Mouse (Mus musculus) neural tube, embryonic 15.5 days (tissue): ENCODE data around the gene Slco1a1. TPM values are rescaled to one million over a fixed set of nuclear protein-coding genes. Genes with fewer than 3 reads are reported as not detected.
"Not testable (repeated sequence)": the region's sequence is repeated elsewhere in the genome, so short reads cannot be mapped to it uniquely, and the experiment has no call there.

Source experiments
- ATAC-seq: fragments of 200-750 bp; cut with Nextera tagmentation; 2 replicates; pipeline ENCODE4 v1.8.0; 2017; ENCODE audit warnings: mild to moderate bottlenecking, moderate TSS enrichment, moderate library complexity; ENCODE audit not compliant: low FRiP score
- H3K27ac ChIP-seq: fragments of 300-500 bp; sonication (generic); replicated peaks from 2 replicates; pipeline ENCODE4 v1.5.1; 2015; ENCODE audit warnings: mild to moderate bottlenecking, inconsistent platforms
- H3K27me3 ChIP-seq: fragments of 300-500 bp; sonication (generic); replicated peaks from 2 replicates; pipeline ENCODE4 v1.6.1; 2015; ENCODE audit warnings: inconsistent platforms
- H3K36me3 ChIP-seq: fragments of 300-500 bp; sonication (generic); 2 replicates; pipeline ENCODE4 v1.6.1; 2015; ENCODE audit warnings: inconsistent platforms
- H3K4me1 ChIP-seq: fragments of 300-500 bp; sonication (generic); 2 replicates; pipeline ENCODE4 v1.6.1; 2015; ENCODE audit warnings: inconsistent platforms
- H3K4me2 ChIP-seq: fragments of 300-500 bp; sonication (generic); 2 replicates; pipeline ENCODE4 v1.6.1; 2015; ENCODE audit warnings: inconsistent platforms, mild to moderate bottlenecking, moderate library complexity
- H3K4me3 ChIP-seq: fragments of 300-500 bp; sonication (generic); replicated peaks from 2 replicates; pipeline ENCODE4 v1.5.1; 2015; ENCODE audit warnings: mild to moderate bottlenecking, inconsistent platforms
- H3K9ac ChIP-seq: fragments of 300-500 bp; sonication (generic); replicated peaks from 2 replicates; pipeline ENCODE4 v1.6.1; 2015; ENCODE audit warnings: mild to moderate bottlenecking, inconsistent platforms
- H3K9me3 ChIP-seq: fragments of 300-500 bp; sonication (generic); replicated peaks from 2 replicates; pipeline ENCODE4 v1.6.1; 2016; ENCODE audit warnings: inconsistent platforms
- WGBS: fragments of 180-500 bp; shearing (Covaris S2); methylation state at CpG from one replicate; pipeline ENCODE4 v1.1.7; 2015; ENCODE audit warnings: mixed read lengths; 5-methylcytosine and 5-hydroxymethylcytosine counted together
- polyA plus RNA-seq: library from polyadenylated mRNA; unstranded; fragments of >200 nt; fragmentation: Nextera tagmentation; extraction: Ambion mirVana; gene quantifications from 2 replicates; pipeline ENCODE4 v1.2.1, GENCODE M21; 2015

Gene Slco1a1
- not detected in 2 replicates for polyA plus RNA-seq

DNA sequence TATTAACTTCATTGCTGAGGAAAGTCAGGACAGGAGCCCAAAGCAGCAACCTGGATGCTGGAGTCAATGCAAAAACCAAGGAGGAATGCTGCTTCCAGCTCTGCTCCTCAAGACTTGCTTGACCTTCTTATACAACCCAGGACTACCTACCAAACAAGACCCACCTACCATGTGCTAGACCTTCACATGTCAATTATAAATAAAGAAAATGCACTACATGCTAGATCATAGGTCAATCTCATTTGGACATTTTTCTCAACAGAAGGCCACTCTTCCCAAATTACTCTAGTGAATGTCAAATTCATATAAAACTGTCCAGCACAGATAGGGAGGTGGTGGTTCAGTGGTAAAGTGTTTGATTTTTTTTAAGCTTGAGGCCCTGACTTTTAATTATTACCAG, at the start of gene Slco1a1:
Slco1a1 (minus strand) TSS at position 101 of the 400 bp plus-strand sequence.
- Histone ChIP-seq H3K4me2 (no peak within 1 kb of the TSS), H3K9ac (no peak within 1 kb of the TSS), H3K4me3 (no peak within 1 kb of the TSS), H3K4me1 (no peaks in the 10 kb centered on the region), H3K36me3 (no peaks in the 10 kb centered on the region), H3K9me3 (no peaks in the 10 kb centered on the region), H3K27ac (no peak within 1 kb of the TSS), H3K27me3 (no peaks in the 10 kb centered on the region)
- ATAC-seq = no peak

DNA sequence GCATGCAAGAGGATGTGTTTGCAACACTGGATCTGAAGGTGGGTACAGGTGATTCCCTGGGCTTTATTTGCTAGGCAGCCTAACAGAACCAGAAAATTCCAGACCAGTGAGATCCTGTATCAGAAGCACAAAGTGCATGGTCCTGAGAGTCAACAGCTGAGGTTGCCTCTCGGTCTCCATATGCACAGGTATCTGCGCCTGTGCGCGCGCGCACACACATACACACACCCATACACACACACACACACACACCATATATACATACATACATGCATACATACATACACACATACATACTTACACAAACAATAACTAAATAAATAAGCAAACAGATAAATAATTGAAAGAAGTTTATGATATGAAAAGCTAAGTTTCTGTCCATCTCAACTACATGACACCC, 40.0 kb upstream of the Slco1a1 start:
- Histone ChIP-seq H3K9me3 (no peaks in the 10 kb centered on the region), H3K4me3 (no peak overlapping the region), H3K9ac (no peak overlapping the region), H3K36me3 (no peaks in the 10 kb centered on the region), H3K4me2 (no peak overlapping the region), H3K4me1 (no peaks in the 10 kb centered on the region), H3K27me3 (no peaks in the 10 kb centered on the region), H3K27ac (no peak overlapping the region)
- no peak for ATAC-seq
- 95% methylated on average over 6 of the region's 6 CpGs for WGBS

DNA sequence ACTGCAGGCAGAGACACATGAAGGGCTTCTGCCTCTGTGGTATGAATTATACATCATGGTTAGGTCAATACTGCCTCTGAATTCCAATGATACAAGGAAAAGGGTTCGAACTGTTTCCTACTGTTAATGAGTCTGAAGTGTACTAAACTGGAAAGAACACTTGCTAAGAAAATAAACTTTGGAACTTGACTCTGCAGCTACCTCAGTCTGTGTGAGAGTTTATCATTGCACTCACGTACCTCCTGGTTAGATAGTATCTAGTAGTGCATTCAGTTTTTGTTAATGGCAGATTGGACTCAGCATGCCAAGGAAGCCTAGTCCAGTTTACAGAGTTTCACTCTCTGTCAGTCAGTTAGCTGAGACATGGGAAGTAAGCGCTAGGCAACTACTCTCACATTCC, 37.9 kb upstream of the Slco1a1 start:
- Histone ChIP-seq H3K4me1 (no peaks in the 10 kb centered on the region), H3K36me3 (no peaks in the 10 kb centered on the region), H3K27ac (no peak overlapping the region), H3K9ac (no peak overlapping the region), H3K4me3 (no peak overlapping the region), H3K27me3 (no peaks in the 10 kb centered on the region), H3K9me3 (no peaks in the 10 kb centered on the region), H3K4me2 (no peak overlapping the region)
- 83% methylated on average over 3 of the region's 3 CpGs for WGBS
- ATAC-seq = no peak

DNA sequence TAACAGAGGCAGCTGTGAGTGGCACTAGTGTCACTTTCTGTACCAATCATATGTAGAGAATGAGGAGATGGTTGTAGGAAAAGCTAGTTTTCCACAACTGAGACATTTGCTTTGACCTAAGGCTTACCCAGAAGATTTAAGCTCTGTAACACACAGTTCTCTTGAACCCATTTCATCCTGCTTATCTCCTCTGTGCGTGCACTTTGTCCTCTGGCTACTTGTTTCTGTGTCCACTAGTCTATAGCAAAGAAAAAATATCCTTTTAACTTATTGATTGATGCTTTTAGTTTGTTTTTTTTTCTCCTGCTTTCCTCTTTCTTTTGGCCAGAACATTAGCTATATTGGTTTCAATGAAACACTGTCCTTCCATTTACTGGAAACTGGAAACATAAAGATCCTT, 15.7 kb upstream of the Slco1a1 start:
- Histone ChIP-seq H3K27me3 (no peaks in the 10 kb centered on the region), H3K4me1 (no peaks in the 10 kb centered on the region), H3K9ac (no peak overlapping the region), H3K27ac (no peak overlapping the region), H3K4me2 (no peak overlapping the region), H3K4me3 (no peak overlapping the region), H3K36me3 (no peaks in the 10 kb centered on the region), H3K9me3 (no peaks in the 10 kb centered on the region)
- WGBS = 85% methylated on average over 1 of the region's 1 CpGs
- ATAC-seq = no peak

DNA sequence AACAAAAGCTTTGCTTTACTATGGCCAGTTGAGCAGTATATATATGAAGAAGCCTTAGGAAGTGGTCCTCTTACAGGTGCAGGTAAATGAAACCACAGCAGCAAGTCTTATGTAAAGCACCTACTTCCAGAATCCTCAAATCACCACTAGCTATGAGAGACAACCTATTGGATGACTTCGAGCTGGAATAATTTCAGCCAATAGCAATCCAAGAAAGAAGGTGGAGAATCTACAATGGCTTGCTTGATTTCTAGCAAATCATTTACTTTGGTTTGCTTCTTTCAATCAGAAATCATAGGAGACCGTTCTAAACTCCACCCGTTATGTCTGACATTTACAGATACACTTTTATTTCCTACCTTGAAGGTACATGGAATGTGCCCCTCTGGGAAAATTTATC, 15.1 kb upstream of the Slco1a1 start:
- Histone ChIP-seq H3K36me3 (no peaks in the 10 kb centered on the region), H3K9ac (no peak overlapping the region), H3K9me3 (no peaks in the 10 kb centered on the region), H3K27me3 (no peaks in the 10 kb centered on the region), H3K4me2 (no peak overlapping the region), H3K4me1 (no peaks in the 10 kb centered on the region), H3K4me3 (no peak overlapping the region), H3K27ac (no peak overlapping the region)
- no peak for ATAC-seq
- 94% methylated on average over 3 of the region's 3 CpGs for WGBS

DNA sequence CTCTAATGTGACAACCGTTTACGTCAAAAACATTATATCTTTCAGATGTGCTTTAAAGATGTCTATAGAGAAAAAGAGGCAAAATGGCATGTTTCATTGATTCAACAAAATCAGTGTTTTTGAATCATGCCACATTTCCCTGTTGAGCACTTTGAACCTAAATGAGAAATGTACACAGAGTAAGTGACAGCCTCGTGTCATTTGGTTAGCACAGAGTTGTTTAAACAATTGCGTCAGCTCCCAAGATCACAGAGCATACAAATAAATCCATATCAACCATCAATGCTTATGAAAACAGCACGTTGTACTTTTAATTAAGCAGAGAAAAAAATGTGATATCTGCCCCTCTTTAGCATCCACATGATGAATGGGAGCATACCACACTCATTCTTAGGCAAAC, 13.7 kb upstream of the Slco1a1 start:
- Histone ChIP-seq H3K4me2 (no peak overlapping the region), H3K27me3 (no peaks in the 10 kb centered on the region), H3K36me3 (no peaks in the 10 kb centered on the region), H3K27ac (no peak overlapping the region), H3K9ac (no peak overlapping the region), H3K4me3 (no peak overlapping the region), H3K4me1 (no peaks in the 10 kb centered on the region), H3K9me3 (no peaks in the 10 kb centered on the region)
- WGBS = 80% methylated on average over 5 of the region's 5 CpGs
- no peak for ATAC-seq

DNA sequence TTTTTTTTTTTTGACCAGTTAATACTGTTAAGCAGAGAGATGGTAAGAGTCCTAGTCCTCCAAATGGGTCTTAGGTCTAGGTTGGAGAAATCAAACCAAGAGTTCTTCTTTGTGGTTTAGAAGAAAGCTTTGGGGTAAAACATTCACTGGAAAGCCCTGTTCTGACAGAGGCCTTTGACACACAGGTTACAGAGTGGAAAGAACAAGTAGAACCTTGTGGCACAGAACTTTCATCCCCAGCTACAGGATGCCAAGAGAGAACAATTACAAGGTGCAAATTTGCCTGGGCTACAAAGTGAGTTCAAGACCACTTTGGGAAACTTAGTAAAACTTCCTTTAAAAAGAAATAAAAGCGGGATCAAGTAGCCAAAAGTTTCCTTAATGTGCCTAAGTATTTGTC, 6.3 kb downstream of the Slco1a1 start:
- Histone ChIP-seq H3K4me1 (no peaks in the 10 kb centered on the region), H3K9ac (no peak overlapping the region), H3K27ac (no peak overlapping the region), H3K27me3 (no peaks in the 10 kb centered on the region), H3K9me3 (no peaks in the 10 kb centered on the region), H3K4me2 (no peak overlapping the region), H3K36me3 (no peaks in the 10 kb centered on the region), H3K4me3 (no peak overlapping the region)
- WGBS = 84% methylated on average over 1 of the region's 1 CpGs
- ATAC-seq = no peak

DNA sequence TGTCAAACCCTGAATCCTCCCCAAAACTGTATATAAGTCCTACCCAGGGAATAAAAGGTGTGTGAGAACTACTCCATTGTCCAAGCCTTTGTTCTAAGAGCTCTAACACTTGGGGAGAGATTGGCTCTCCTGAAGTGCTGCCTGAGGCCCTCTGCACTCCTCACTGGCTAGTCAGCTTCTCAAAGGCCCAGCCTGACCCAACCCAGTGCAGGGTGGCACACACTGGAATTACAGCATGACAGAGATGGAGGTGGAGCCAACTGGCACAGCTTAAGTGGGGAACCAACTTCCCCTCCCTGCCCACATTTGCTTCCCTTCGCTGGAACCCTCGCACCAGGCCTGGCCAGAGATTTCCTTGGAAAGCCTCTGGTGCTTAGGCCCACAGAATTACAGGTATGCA, 48.6 kb downstream of the Slco1a1 start:
- Histone ChIP-seq H3K9ac (no peak overlapping the region), H3K27me3 (no peaks in the 10 kb centered on the region), H3K9me3 (no peaks in the 10 kb centered on the region), H3K4me3 (no peak overlapping the region), H3K4me1 (no peaks in the 10 kb centered on the region), H3K36me3 (no peaks in the 10 kb centered on the region), H3K27ac (no peak overlapping the region), H3K4me2 (no peak overlapping the region)
- ATAC-seq = no peak
- WGBS = 72% methylated on average over 2 of the region's 2 CpGs

DNA sequence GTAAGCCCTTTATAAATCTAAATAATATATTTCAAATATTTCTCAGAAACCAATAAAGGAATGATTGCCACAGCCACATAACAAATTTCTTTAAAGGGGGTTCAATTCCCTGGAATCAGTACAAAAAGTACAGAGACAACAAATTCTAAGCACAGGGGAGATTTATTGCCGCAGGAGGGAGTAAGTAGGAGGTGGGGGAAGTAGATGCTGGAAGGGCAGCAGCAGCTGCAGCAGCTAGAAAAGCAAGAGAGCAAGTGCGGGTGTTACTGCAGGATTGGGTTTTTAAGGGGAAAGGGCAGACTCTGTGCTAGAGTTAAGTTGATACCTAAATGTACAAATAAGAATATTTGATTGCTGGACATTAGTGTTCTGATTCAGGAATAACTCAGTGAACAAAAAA, 57.0 kb downstream of the Slco1a1 start:
- Histone ChIP-seq H3K27me3 (no peaks in the 10 kb centered on the region), H3K4me1 (no peaks in the 10 kb centered on the region), H3K4me3 (no peak overlapping the region), H3K9ac (no peak overlapping the region), H3K27ac (no peak overlapping the region), H3K9me3 (no peaks in the 10 kb centered on the region), H3K4me2 (no peak overlapping the region), H3K36me3 (no peaks in the 10 kb centered on the region)
- no peak for ATAC-seq
- WGBS = 34% methylated on average over 2 of the region's 2 CpGs

DNA sequence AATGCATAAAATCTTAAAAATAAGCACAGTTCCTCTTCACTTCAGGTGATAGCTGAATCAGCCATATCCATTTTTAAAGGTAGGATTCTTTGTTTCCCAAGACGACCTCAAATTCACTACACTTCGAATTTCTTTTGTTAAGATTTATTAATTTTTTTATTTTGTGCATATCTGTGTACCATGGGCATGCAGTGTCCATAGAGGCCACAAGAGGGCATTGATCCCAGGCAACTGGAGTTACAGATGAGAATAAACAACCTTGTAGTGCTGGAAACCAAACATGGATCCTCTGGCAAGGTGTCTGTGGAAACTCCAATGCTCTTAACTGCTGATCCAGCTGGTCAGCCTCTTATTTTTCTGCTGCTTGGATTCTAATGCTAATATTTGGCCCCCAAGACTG, 58.5 kb downstream of the Slco1a1 start:
- no peak overlapping the region for H3K27ac ChIP-seq

DNA sequence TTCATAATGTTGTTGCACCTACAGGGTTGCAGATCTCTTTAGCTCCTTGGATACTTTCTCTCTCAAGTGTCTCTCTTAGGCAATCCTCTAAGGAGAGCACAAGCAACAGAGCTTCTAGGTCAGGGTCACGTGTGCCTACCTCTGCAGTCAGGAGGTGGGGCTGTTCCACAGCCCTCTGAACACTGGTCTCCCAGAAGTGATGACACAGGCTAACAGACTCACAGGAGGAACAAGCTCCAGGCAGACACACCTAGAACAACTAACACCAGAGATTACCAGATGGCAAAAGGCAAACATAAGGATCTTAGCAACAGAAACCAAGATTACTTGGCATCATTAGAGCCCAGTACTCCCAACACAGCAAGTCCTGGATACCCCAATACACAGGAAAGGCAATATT, 64.2 kb downstream of the Slco1a1 start:
- Histone ChIP-seq H3K4me1 (no peaks in the 10 kb centered on the region), H3K9me3 (no peaks in the 10 kb centered on the region), H3K4me3 (no peak overlapping the region), H3K9ac (no peak overlapping the region), H3K36me3 (no peaks in the 10 kb centered on the region), H3K27me3 (no peaks in the 10 kb centered on the region), H3K27ac (no peak overlapping the region), H3K4me2 (no peak overlapping the region)
- WGBS = 73% methylated on average over 1 of the region's 1 CpGs
- no peak for ATAC-seq

More for the DNA sequence above, 58.5 kb downstream of the Slco1a1 start:
- Histone ChIP-seq H3K9ac (no peak overlapping the region), H3K4me1 (no peaks in the 10 kb centered on the region), H3K36me3 (no peaks in the 10 kb centered on the region), H3K9me3 (no peaks in the 10 kb centered on the region), H3K27me3 (no peaks in the 10 kb centered on the region), H3K4me2 (no peak overlapping the region), H3K4me3 (no peak overlapping the region)
- WGBS = 69% methylated on average over 2 of the region's 2 CpGs
- ATAC-seq = no peak

DNA sequence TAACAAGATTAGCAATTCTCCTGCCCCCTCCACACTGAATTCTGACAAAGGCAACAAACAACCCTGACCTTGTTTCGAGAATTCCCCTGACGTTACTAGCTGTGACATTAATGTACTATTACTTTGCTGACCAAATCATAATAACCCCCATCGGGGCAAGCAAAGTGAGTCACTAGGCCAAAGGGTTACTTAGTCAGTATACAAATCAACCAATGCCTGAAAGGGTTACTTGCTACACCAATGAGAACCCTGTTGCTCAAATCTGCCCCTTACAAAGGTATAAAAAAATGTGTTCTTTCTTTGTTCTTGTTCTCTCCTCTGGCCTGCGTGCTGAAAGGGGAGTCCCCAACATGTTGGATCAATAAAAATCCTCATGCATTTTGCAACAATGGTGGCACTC, 71.0 kb downstream of the Slco1a1 start:
- H3K27me3 ChIP-seq, H3K4me1 ChIP-seq, H3K4me2 ChIP-seq, H3K27ac ChIP-seq, H3K9me3 ChIP-seq, H3K4me3 ChIP-seq, H3K36me3 ChIP-seq, ATAC-seq, H3K9ac ChIP-seq: not testable (repeated sequence)
- WGBS = 80% methylated on average over 4 of the region's 4 CpGs

DNA sequence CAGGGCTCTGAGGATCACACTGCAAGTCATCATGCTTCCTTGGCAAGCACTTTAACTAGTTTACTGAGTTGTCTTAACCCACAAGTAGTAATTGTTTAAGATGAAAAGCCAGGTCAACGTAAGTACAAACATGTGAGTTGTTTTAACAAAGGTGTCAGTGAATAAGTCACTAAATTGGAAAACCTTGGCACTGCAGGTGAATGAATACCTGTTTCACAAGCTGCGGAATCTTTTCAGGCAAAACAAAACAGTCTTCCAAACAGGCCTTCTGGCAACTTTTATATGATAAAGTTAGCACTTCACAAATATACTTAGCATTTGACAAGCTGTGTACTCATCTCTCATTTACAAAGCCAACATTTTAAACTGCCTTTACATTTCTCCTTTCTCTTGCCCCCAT, 75.1 kb downstream of the Slco1a1 start:
- Histone ChIP-seq H3K36me3 (no peaks in the 10 kb centered on the region), H3K9me3 (no peaks in the 10 kb centered on the region), H3K4me3 (no peak overlapping the region), H3K4me2 (no peak overlapping the region), H3K9ac (no peak overlapping the region), H3K4me1 (no peaks in the 10 kb centered on the region), H3K27me3 (no peaks in the 10 kb centered on the region), H3K27ac (no peak overlapping the region)
- no peak for ATAC-seq
- WGBS = 86% methylated on average over 2 of the region's 2 CpGs
